Mouse (Mus musculus) CD4-positive naive resting alpha-beta T cell, adult 76 days (primary cell): Measurements from ENCODE around the gene Extl2. TPM values are rescaled to one million over a fixed set of nuclear protein-coding genes. Genes with fewer than 3 reads are reported as not detected.

Experiments used
- total RNA-seq: library from RNA; stranded (reverse); gene quantifications from one replicate; pipeline ENCODE4 v1.2.4, GENCODE M21; 2023

The Extl2 gene
- total RNA-seq = 5.1 TPM

GRCm38 (mm10) chr3:116006978-116007940 is at the start of gene Extl2, which contains the start of gene Slc30a7:
Gene Extl2, plus strand, starts transcription at chr3:116007462.
Gene Slc30a7, minus strand, starts transcription at chr3:116007406.

Other genes starting within 250 kb of the Extl2 start
- gene Dph5, start 119.6 kb upstream of the Extl2 start, total RNA-seq = 69.8 TPM
- 36.5 TPM for gene Slc30a7, start 56 bp upstream of the Extl2 start, total RNA-seq
- 14.8 TPM for gene Vcam1, start 122.2 kb downstream of the Extl2 start, total RNA-seq
- gene Gpr88, start 246.0 kb downstream of the Extl2 start, total RNA-seq = not detected